Mouse (Mus musculus) cerebellum, postnatal 36 days (tissue): ENCODE results near the gene Arrb1.

Experiments
- DNase-seq, 2 experiments: peaks; one replicate each; pipeline ENCODE4 v3.0.0; 2021 to 2022; ENCODE audit warnings: mixed read lengths in 2 of 2

The Arrb1 gene

DNA sequence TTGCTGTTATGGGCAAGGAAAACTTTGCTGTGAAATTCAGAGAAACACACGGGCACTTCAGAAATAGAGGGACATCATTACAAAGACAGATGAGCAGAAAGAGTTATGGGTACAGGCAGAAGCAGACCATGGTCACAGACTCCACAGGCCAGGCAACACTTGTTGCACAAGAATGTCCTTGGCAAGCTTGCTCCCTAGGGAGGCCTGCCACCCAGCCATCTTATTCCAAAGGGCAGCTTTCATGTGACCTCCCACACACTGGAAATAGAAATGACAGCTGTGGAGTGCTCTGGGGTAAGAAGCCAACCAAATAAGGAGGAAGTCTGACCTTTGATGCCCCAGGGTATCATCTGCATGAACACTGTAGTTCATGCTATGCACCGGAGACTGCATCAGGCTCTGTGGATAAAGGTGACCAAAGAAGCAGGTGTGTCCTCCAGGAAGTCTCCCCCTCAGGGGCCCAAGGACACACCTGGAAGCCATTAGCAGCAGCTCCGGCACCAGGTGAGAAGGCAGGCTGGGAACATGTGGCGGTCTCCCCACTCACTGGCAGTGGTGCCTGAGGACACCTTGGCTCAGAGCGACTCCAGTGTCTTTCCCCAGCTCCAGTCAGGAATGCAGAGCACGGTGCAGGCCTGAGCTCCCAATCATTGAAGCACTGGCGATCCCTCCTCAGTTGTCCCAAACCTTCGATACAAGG is 98.8 kb downstream of the Arrb1 start:
- no peak for DNase-seq

DNA sequence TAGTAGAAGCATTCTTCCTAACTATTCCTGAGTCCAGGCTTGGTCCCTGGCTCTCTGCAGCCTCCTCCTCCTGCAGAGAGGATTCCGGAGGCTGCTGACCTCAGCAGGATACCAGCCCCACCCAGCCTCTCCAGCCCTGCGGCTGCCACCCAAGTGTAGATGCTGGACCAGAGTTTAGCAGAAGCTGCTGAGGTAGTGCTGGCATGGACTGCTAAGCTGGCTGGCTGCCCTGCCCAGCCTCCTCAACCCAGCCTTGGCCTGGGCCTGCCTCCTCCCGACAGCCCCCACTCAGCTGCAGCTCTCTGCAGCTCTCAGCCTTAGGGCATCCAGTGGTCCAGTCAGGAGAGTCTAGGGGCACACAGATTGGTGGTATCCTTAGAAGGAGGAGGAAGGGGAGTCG is 106.0 kb downstream of the Arrb1 start:
- DNase-seq = peak in 1 of 2 experiments; percentile 36

DNA sequence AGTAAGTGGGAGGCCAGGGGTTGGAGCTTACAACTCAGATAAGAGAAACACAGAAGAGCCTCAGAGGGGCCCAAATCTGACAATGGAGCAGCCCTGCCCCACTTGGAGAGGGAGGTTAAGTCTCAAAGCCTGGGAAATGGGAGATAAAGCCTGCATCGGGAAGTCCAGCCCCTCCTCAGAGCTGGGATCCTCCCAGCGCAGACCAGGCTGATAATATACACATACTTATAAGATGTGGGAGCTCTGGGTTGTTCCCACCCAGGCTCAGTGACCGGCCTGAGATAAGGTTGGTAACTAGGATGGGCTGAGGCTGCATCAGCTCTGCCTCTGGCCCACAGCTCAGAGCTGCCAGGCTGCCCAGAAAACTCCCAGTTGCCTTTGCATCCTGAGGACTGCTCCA is 106.8 kb downstream of the Arrb1 start:
- DNase-seq = no peak

DNA sequence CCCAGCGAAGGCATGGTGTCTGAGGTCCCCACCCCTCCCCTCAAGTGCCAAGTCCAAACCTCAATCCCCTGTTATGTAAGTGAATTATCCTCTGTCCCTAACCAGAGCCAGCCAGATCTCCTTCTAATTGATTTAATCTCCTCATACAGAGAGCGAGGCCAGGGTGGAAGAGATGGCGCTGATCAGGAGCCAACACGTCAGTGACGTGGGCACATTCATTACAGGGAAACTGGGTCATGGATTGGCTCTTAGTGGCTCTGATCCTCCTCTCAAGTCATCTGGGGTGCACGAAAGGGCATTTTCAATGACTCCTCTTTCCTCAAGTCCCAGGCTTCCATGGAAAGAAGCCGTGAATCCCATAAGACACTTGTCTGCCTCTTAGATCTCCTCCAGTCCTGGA is 109.4 kb downstream of the Arrb1 start:
- DNase-seq = no peak

DNA sequence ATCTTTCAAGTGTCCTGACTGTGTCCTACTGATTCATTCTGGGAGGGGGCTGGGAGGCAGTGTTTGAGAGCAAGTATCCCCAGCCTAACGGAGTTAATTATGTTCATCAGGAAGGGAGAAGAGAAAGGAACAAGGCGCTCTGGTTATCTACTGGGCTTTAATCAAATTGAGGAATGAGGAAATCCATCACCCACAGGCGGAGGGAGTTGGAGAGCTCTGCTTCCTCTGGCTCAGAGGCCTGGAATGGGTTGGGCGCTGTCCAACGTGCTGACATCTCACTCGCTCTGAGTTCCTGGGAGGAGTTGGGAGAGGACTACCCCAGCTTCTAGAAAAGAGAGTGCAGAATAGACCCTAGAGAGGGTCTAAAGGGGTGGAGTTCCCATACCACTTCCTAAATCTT is 113.4 kb downstream of the Arrb1 start:
- DNase-seq = peak; percentile 53 to 62

DNA sequence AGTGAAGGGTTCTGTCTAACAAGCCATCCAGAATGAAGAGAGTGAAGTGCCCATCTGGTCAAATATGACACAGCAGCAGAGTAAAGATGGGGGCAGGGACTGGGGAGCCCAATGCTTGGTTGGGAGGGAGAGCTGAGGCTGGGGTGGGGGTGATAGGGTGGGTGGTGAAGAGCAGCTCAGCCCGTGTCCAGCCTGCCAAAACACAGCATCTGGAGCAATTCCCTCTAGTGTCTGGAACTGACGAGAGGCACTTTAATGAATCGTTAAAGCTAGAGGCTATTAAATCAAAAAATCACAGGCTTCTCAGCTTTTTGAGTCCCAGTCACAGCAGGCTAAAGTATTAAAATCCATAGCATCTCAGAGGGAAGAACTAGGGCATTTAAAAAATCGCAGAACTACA is 114.3 kb downstream of the Arrb1 start:
- no peak for DNase-seq

DNA sequence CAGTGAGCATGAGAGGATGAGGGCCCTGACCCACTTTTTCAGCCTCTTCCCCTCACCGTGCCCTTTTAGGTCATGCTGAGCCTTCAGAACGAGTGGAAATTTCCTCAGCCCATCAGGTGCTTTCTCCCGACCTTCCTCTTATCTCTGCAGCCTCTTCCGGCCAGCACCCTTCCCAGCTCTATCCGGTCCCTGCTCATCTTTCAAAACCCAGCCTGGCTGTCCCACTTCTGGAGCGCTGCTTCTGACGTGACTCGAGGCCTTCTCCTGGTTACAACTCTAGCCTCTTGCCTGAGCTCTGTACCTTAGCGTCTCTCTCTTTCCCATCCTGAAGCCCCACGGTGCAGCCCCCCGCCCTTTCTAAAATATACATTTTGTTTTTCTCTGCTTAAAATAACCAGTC is 119.0 kb downstream of the Arrb1 start:
- DNase-seq = no peak
